Mouse (Mus musculus) embryo, embryonic 10 days (tissue): ENCODE results near the gene Usp29.
A peak's percentile ranks its signal among the peaks of the same experiment; 100 is the strongest.
"Not testable (repeated sequence)": the region's sequence is repeated elsewhere in the genome, so short reads cannot be mapped to it uniquely, and the experiment has no call there.

ENCODE experiments used
- DNase-seq: peaks from one replicate; pipeline ENCODE4 v3.0.0-alpha.2; 2015; ENCODE audit warnings: low spot score

The Usp29 gene

DNA sequence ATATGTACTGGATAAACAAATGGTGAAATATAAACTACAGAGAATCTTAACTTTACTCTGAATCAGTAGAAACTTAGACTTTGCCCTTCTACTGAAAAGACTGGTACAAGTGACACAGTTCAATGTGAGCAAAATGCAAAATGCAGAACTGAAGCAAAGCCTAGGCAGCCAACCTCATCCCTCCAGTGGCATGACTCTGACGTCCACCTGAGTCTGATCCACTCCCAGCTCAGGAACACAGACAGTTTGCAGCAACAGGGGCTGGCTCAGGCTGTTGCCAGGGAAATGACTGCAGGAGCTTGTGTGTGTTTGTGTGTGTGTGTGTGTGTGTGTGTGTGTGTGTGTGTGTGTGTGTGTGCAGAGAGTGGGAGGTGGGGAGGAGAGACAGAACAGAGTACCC lies 147.8 kb downstream of the Usp29 start:
- DNase-seq: no peak

DNA sequence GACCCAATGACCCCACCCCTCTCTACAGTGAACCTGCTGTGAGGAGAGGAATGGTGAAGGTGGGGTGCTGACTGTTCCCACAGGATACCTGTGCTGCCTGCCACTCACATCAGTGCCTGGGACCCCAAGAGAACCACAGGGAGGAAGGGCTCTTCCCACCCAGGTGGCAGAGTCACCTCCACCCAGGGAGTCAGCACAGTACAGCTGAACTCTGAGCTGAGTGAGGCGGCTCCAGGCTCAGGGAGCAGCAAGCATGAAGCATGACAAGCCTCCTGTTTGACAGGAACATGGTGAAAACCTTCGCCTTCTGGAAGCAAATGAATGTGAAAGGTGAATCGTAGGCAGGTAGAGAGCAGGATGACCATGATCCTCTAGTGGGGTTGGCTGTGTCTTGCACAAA lies 148.5 kb downstream of the Usp29 start:
- not testable (repeated sequence) for DNase-seq

DNA sequence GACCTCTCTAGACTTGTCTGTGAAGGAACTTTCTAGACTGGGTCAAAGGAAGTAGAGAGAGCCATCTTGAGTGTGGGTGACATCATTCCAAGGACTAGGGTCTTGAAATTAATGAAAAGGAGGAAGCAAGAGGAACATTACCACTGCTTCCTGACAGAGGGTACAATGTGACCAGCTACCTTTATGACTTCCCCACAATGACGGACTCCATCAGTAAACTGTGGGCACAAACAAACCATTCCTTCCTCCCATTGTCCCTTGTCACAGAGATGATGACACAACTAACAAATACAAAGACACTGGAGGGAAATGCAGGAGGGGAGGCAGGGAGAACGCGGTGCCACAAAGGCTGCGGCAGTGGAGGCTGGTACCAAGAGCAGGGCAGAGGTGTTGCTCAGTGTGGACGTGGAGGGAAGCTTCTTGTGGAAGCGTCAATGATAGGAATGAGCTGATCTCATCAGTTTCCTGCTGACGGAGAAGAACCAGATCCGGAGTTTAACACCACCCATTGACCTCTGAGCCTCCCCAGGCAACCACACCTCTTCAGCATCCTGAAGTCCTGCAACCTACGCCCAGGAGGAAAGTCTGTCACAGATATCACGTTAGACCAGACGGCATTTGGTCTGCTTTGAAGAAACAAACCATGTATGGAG lies 149.3 kb downstream of the Usp29 start:
- no peak for DNase-seq

DNA sequence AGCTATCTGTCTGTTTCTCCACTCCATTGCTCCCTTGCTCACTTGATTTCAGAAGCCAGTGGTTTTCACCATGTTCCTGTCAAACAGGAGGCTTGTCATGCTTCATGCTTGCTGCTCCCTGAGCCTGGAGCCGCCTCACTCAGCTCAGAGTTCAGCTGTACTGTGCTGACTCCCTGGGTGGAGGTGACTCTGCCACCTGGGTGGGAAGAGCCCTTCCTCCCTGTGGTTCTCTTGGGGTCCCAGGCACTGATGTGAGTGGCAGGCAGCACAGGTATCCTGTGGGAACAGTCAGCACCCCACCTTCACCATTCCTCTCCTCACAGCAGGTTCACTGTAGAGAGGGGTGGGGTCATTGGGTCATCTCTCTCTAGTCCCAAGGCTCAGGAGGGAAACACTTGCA lies 150.5 kb downstream of the Usp29 start:
- DNase-seq: not testable (repeated sequence)

DNA sequence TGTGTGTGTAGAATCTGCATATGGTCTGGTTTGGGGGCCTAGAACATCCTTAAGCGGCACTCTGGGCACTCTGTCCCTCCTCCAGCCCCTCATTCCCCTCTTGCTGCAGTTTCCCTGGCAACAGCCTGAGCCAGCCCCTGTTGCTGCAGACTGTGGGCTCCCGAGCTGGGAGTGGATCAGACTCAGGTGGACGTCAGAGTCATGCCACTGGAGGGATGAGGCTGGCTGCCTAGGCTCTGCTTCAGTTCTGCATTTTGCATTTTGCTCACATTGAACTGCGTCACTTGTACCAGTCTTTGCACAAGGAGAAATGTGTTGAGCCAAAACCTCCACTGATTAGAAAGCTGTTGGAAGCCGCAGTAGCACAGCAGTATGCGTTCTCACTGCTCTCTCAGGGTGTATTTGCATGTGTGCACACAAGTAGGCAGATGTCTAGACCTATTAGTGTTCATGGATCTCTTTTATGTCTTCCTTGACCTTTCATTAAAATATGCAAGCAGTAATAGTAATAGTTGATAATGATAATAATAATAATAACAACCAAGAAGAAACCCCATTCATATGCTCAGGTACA lies 151.2 kb downstream of the Usp29 start:
- peak; percentile 28 for DNase-seq

DNA sequence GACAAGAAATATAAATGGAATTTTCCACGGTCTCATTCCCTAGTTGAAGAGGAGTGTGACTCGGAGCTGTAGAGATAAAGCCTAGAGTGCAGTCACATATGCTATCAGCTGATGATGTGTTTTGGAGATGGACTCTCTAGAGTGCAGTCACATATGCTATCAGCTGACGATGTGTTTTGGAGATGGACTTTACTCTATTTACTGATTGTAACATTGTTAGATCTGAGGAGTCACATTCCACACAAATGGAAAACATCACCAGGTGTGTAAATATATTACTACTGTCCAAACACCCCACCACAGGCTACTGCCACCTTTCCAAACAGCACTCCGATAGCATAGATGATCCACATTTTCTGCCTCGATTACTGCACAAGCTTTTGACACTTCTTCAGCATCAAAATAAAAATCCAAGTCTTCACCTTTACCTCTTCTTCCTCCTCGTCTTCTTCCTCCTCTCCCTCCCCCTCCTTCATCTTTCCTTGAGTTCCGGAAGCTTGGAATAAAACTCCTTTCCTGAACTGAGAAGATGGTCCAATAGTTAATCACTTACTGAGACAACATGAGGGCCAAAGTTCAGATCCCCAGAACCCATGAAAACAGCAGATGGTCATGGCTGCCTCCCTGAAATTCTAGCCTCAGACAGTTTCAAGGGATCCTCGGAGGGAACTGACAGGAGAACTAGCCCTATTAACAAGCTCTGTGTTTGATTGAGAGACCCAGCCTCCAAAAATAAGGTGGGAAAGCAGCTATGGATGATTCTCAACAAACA lies 153.2 kb downstream of the Usp29 start:
- no peak for DNase-seq

DNA sequence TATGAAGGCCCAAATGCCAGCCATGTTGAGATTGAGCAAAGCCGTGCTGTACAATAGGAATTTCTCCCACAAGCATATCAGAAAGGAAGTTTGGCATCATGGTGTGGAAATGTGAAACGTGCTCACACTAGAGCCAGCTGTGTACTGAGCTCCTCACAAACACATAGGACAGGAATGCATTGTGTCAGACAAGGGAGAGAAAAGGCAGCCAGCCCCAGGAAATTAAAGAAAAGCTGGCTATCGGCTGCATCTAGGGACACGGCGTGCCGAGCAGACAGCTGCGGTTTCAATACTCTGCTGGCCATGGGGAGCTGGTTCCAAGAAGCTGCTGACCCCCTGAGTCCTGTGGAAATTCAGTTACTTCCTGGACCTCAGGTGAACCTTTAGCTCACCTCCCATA lies 155.0 kb downstream of the Usp29 start:
- no peak for DNase-seq

DNA sequence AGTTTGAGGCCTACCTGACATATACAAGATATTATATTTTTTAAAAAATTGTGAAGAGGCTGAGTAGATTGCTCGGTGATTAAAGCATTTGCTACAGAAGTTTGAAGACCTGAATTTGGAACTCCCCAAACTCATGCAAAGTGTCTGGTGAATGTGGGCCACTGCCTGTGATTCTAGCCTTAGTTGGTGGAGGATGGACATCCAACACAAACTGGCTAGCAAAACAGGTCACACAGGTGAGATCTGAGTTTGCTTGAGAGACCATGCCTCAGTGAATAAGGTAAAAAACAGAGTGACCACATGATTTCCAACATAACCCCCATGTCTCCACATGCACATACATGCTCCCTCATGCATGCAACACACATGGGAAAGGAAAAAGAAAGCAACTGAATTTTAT lies 156.5 kb downstream of the Usp29 start:
- DNase-seq: no peak

DNA sequence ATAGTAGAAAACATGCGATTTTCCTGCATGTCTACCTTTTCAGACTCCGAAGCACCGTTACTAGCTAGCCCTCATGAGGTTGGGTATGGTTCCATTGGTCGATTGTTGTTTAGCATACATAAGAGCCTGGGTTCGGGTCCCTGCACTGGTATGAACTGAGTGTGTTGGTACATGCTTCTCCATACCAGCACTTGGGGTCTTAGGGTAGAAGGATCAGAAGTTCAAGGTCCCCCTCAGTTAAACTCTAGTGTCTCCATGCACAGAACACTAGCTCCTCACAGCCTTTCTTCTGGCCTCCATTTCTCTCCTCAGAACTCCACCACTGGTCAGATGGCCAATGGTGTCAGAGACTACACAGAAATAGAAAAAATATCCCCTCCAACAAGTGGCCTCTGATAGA lies 159.5 kb downstream of the Usp29 start:
- no peak for DNase-seq

DNA sequence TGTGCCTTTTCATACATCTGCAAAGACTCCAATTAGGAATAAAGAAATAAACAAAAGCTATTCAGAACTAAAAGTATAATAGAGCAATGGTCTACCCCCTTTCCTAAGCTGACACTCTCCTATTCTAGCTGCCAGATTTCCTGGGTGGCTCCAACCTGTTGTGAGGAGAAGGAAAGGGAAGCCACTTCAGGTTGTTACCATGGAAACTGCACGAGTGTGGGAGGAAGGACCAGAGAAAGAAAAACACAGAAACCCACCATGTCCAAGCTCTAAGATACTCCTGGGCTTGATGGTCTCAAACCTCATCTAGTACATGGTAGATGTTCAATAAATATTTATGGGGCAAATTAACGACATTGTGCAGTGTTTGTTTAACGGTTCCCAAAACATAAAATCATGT lies 160.8 kb downstream of the Usp29 start:
- no peak for DNase-seq

DNA sequence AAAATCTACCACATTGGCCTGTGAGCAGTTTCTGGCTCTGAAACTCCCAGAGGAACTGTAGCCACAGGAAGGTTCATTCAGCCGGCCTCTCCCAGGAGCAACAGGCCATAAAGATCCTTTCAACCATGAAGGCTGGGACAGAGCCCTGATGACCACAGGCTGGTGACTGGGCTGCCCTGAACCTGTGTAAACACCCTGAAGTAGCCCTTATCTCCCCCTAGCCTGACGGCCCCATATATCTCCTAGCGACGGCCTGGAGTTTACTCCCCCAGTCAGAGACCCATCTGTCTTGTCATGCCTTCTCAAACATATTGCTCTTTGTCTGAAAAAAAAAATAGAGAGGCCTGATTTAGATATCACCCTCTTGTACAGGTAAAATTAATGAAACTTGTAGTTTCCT lies 166.6 kb downstream of the Usp29 start:
- DNase-seq: peak; percentile 44

DNA sequence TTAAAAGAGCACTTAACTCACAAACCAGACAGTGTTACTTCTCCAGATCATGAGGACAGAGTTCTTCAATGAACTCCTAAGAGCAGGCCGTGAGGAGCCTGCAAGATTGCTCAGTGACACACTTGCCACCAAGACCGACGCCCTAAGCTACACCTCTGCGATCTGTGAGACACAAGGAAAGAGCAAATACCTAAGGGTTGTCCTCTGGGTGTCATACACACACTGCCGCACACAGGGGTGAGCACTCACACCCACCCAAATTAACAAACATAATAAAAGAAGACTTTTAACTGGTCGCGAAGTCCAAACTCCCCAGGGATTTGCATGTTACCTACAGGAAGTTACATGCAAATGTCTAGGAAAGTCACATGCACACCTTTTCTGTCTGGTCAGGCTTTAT lies 170.3 kb downstream of the Usp29 start:
- DNase-seq: no peak

DNA sequence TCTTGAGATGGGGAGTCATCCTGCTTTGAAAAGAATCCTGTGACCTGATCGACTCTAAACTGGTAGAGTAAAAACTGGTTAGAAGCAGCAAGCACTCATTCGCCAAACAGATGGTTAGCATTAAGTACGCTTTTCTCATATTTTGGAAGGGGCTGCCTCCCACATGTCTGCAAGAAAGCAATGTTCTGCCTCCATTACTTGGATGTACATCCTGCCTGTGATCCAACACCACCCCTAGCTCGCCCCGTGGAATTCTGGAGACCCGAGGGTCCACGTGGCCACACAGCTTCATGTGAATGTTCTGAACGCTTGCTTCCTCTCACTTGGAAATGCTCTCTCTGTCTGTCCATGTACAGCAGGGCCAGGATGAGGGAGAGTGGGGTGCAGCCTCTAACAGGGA lies 173.1 kb downstream of the Usp29 start:
- peak; percentile 32 for DNase-seq

DNA sequence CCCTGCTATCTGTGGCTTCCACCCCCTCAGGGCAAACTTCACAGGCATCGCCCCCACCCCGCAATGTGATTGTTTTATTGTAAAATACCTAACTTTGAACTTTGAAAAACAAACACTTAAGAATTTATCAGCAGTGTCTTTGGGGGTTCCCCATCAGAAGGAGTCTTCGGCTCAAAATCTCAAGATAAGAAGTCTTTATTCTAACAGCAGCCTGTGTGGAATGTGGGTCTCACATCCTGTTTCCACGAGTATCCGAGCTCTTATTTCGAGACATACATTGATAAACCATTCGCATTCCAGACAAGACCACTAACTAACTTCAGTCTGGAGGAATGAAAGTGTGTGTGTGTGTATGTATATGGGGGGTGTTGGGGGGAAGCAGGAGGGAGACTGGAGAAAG lies 180.1 kb downstream of the Usp29 start:
- no peak for DNase-seq

DNA sequence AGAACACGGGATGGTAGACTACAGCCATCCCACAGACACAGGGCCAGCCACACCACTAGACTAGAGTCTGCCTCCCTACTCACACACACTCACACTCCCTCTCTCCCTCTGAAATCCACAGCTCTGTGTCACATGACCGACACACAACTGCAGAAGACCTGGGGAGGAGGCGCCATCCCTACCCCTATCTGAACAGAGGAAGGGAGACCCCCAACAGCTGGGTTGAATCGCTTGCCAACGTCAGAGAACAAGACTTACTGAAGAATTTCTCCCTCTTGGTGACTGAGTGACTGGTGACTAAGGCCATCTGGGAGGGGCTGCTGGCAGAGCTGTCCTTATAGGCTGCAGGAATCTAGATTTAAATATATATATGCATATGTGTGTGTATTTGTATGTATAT lies 181.4 kb downstream of the Usp29 start:
- no peak for DNase-seq

DNA sequence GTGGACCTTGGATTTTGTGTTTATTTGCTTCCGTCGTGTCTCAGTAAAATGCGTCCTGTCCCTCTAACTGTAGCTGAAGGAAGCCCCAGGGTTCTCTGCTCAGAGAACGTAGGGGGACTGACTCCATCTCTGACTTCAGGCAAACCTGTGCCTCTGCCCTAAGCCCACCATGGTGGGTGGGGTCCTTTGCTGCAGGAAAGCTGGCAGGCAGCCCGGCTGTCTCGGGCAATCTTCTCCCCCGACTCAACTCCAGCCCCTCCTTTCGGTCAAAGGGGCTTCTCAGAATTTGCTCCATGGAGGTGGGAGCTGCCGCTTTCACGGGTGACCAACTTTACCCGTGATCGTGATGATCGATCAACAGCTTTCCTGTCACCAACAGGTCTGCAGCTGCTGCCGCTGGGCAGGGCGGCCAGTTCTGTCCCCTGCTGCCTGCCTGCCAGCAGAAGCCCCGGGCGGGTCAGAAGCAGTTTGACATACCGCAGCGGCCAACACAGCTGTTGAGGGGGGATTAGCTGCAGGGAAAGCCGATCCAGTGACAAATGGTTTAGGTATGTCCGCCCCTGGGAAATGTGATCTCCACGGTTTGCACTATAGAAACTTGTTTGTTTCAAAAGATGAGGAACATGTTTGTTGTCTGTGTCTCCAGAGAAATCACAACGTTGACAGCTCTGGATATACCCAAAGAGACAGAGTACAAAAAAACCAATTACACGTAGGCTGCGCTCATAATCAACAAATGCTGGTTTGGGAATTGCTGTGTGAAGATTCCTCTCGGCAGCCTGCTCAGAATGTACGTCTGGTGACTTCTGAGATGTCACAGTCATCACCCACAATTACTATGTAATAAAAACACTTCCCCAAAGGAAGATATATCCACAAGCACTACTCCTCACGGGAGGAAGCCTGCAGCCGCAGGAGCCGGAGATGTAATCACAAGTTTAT lies 183.3 kb downstream of the Usp29 start:
- peak; percentile 85 for DNase-seq

DNA sequence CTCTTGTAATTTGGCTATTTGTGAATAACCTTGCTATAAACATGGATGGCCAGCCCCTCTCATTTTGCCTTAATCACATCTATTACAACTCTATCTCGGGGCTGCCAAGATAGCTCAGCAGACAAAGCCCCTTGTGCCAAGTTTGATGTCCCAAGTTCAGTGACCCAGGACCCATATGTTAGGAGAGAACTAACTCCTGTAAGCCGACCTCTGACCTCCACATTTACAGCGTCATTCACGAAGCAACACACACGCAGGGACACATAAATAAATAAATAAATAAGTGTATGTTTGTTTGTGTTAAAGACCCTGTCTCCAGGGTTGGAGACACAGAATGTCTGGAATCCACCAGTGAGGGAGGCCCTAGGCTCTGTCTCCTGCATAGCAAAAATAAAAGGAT lies 186.7 kb downstream of the Usp29 start:
- DNase-seq: peak; percentile 54

DNA sequence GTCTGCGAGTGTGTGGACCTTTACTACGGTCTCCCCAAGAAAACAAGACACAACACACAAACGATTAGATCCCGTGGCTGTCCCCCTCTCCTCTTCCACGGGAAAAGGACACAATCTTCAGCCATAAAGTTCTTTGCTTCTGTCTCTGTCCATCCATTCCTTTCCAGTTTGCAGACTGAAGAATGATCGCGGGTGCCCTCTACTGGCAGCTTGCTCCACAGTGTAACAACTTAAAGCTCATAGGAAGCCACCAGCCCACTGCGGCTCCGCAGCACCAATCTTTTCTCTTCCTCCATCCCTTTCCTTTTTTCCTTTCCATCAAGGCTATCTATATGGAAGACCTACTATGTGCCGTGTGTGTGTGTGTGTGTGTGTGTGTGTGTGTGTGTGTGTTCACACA lies 187.9 kb downstream of the Usp29 start:
- DNase-seq: peak; percentile 95

DNA sequence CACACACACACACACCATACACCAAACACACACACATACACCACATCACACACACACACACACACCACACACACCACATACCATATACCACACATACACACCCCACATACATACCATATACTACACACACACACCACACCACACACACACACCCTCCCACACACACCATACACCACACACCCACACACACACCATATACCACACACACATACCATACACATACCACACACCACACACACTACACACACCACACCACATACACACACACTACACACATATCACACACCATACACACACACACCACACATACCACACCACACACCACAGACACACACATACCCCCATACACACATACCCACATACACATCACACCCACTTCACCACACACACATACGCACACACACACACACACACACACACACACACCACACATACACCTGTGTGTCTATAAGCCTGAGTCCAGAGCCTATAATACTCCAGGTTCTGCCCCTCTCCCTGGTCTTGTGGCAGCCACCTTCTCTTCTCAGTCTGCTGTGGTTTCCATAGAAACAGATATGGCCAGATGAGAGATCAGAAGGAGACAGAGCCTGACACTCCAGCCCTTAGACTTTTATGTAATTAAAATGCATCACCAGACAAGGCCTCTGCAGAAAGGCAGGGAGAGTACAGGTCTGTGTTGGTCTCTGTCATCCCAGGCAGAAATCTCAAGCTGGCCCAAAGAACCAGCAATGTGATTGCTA lies 188.9 kb downstream of the Usp29 start:
- DNase-seq: no peak

DNA sequence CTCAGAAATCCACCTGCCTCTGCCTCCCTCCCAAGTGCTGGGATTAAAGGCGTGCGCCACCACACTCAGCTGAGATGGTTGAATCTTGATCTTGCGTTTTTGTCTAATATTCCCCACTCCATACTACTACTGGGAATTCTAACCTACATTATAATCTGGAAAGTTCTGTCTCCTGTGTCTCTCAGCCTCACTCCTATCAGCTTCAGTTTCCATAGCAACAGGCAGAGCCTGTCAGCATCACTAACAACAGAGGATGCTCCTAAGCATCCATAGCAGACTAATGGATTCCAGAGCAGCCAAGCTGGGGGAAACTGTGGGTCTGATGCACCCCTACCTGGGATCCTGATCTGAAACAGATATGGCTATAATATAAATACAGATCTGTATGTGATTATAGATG lies 193.1 kb downstream of the Usp29 start:
- DNase-seq: no peak

DNA sequence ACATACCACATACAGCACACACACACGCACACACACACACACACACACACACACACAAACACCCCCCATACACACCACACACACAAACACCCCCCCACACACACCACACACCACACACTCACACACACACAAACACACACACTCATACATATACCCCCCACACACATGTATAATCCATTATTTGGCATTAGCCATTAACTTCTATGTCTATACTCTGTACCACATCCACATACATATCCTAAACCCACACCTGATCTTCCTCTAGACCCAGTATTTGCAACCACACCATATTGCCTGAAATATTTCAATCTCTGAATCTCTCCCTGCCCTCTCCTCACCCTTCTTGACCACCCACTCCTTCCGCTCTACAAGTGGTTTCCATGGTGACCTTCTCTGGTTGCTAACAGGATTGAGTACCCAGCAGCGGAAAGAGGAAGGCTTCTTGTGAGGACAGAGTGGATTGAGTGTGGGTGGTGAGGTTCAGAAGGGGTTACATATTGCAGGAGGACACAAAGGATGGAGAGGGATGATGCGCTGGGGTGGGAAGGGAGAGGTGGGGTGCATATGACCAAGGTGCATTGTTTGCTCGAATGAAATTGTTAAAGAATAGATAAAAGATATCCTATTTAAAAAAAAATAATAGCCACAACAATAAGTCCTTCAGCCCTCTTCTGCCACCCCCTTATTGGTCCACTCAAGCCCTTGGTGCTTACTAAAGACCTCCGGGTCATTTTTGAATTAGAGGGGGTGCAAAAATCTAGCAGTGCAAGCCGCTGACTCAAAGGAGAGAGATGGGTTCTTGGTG lies 195.8 kb downstream of the Usp29 start:
- peak; percentile 47 for DNase-seq
